Mouse (Mus musculus) E14TG2a.4 (cell line): Measurements from ENCODE around the gene Hsdl2.

Experiments
- CTCF ChIP-seq: conservative IDR thresholded peaks from 2 replicates; pipeline ENCODE4 v1.5.1; 2014; ENCODE audit warnings: low read length
- NANOG ChIP-seq: IDR thresholded peaks from 2 replicates; pipeline ENCODE4 v1.6.1; 2014; ENCODE audit warnings: borderline replicate concordance, low read length, mixed read lengths
- POU5F1 ChIP-seq: IDR thresholded peaks from 2 replicates; pipeline ENCODE4 v1.6.1; 2014; ENCODE audit warnings: low read length, borderline replicate concordance

- TF ChIP-seq CTCF (no peak), POU5F1 (no peak), NANOG (no peak)
Observed at GRCm38 (mm10) chr4:59572521-59573118, 8.7 kb upstream of the Hsdl2 start.
